Mouse (Mus musculus): ENCODE measurements around the gene Dock9. TPM values are rescaled to one million over a fixed set of nuclear protein-coding genes. Genes with fewer than 3 reads are reported as not detected.
"Not testable (repeated sequence)": the region's sequence is repeated elsewhere in the genome, so short reads cannot be mapped to it uniquely, and the experiment has no call there.

The Dock9 gene
- polyA plus RNA-seq, 1 experiment from 2014 or later = 8.5 TPM

- Histone ChIP-seq H3K4me1 (ENCODE audit: control insufficient read depth, insufficient read depth, low read length) (no peaks in the 10 kb centered on the region), H3K4me3 (ENCODE audit: low read depth, low read length) (no peak overlapping the region), H3K27me3 (replicated peaks; ENCODE audit: control insufficient read depth, insufficient read depth, low read length) (no peaks in the 10 kb centered on the region), H3K9ac (ENCODE audit: low read length) (no peak overlapping the region), H3K9me3 (replicated peaks; ENCODE audit: control insufficient read depth, low read length) (no peaks in the 10 kb centered on the region), H3K4me2 (ENCODE audit: low read length) (no peak overlapping the region), H3K36me3 (ENCODE audit: control insufficient read depth, insufficient read depth, low read length) (no peaks in the 10 kb centered on the region), H3K27ac (ENCODE audit: low read depth, low read length) (no peak overlapping the region)
- ATAC-seq = no peak
- DNase-seq (ENCODE audit: low spot score) = no peak
- 88% methylated on average over 9 of the region's 9 CpGs for WGBS
These were observed 77.7 kb downstream of the Dock9 start for GRCm38 (mm10) chr14:121719638-121720601.

GRCm38 (mm10) chr14:121714799-121715198, 82.8 kb downstream of the Dock9 start:
- WGBS = 84% methylated on average over 3 of the region's 3 CpGs

GRCm38 (mm10) chr14:121714268-121714667, 83.4 kb downstream of the Dock9 start:
- DNase-seq (ENCODE audit: low spot score) (no peak), ATAC-seq (no peak; the same call in 1 of the 2 replicates)
- no peak overlapping the region for H3K4me3 ChIP-seq (ENCODE audit: low read depth, low read length)
- peaks cover 9% of the 10 kb centered on the region for H3K4me1 ChIP-seq (ENCODE audit: control insufficient read depth, insufficient read depth, low read length)
- H3K27me3 ChIP-seq (replicated peaks; ENCODE audit: control insufficient read depth, insufficient read depth, low read length) = no peaks in the 10 kb centered on the region
- H3K27ac ChIP-seq (ENCODE audit: low read depth, low read length) = no peak overlapping the region
- H3K4me2 ChIP-seq (ENCODE audit: low read length) = no peak overlapping the region
- H3K9me3 ChIP-seq (replicated peaks; ENCODE audit: control insufficient read depth, low read length) = no peaks in the 10 kb centered on the region
- WGBS = 42% methylated on average over 2 of the region's 2 CpGs
- H3K36me3 ChIP-seq (ENCODE audit: control insufficient read depth, insufficient read depth, low read length) = no peaks in the 10 kb centered on the region
- no peak overlapping the region for H3K9ac ChIP-seq (ENCODE audit: low read length)

More at GRCm38 (mm10) chr14:121714799-121715198, 82.8 kb downstream of the Dock9 start:
- H3K4me3 ChIP-seq (ENCODE audit: low read depth, low read length); H3K36me3 ChIP-seq (ENCODE audit: control insufficient read depth, insufficient read depth, low read length); DNase-seq (ENCODE audit: low spot score); H3K9ac ChIP-seq (ENCODE audit: low read length); H3K27ac ChIP-seq (ENCODE audit: low read depth, low read length); H3K4me1 ChIP-seq (ENCODE audit: control insufficient read depth, insufficient read depth, low read length); H3K27me3 ChIP-seq (replicated peaks; ENCODE audit: control insufficient read depth, insufficient read depth, low read length); ATAC-seq; H3K4me2 ChIP-seq (ENCODE audit: low read length); H3K9me3 ChIP-seq (replicated peaks; ENCODE audit: control insufficient read depth, low read length): not testable (repeated sequence)

- Histone ChIP-seq H3K36me3 (ENCODE audit: control insufficient read depth, insufficient read depth, low read length) (no peaks in the 10 kb centered on the region), H3K9ac (ENCODE audit: low read length) (no peak overlapping the region), H3K4me2 (ENCODE audit: low read length) (no peak overlapping the region), H3K4me1 (ENCODE audit: control insufficient read depth, insufficient read depth, low read length) (peaks cover 9% of the 10 kb centered on the region), H3K9me3 (replicated peaks; ENCODE audit: control insufficient read depth, low read length) (no peaks in the 10 kb centered on the region), H3K27me3 (replicated peaks; ENCODE audit: control insufficient read depth, insufficient read depth, low read length) (no peaks in the 10 kb centered on the region), H3K27ac (ENCODE audit: low read depth, low read length) (no peak overlapping the region), H3K4me3 (ENCODE audit: low read depth, low read length) (no peak overlapping the region)
- DNase-seq (ENCODE audit: low spot score) = no peak
- WGBS = 22% methylated on average over 4 of the region's 4 CpGs
- ATAC-seq = peak; percentile 49
These were observed 83.8 kb downstream of the Dock9 start for GRCm38 (mm10) chr14:121713830-121714197.

- no peaks in the 10 kb centered on the region for H3K9me3 ChIP-seq (replicated peaks; ENCODE audit: control insufficient read depth, low read length)
- ATAC-seq (peak; percentile 89), DNase-seq (ENCODE audit: low spot score) (peak; percentile 70)
- H3K4me3 ChIP-seq (ENCODE audit: low read depth, low read length) = no peak overlapping the region
- no peak overlapping the region for H3K9ac ChIP-seq (ENCODE audit: low read length)
- no peak overlapping the region for H3K4me2 ChIP-seq (ENCODE audit: low read length)
- H3K36me3 ChIP-seq (ENCODE audit: control insufficient read depth, insufficient read depth, low read length) = no peaks in the 10 kb centered on the region
- WGBS = 5% methylated on average over 7 of the region's 7 CpGs
- H3K27ac ChIP-seq (ENCODE audit: low read depth, low read length) = no peak overlapping the region
- peaks cover 9% of the 10 kb centered on the region for H3K4me1 ChIP-seq (ENCODE audit: control insufficient read depth, insufficient read depth, low read length)
- H3K27me3 ChIP-seq (replicated peaks; ENCODE audit: control insufficient read depth, insufficient read depth, low read length) = no peaks in the 10 kb centered on the region
These were observed 84.3 kb downstream of the Dock9 start for GRCm38 (mm10) chr14:121713166-121713829.

- DNase-seq (ENCODE audit: low spot score) (no peak), ATAC-seq (no peak)
- H3K4me1 ChIP-seq (ENCODE audit: control insufficient read depth, insufficient read depth, low read length) = peaks cover 15% of the 10 kb centered on the region
- no peak overlapping the region for H3K9ac ChIP-seq (ENCODE audit: low read length)
- H3K36me3 ChIP-seq (ENCODE audit: control insufficient read depth, insufficient read depth, low read length) = no peaks in the 10 kb centered on the region
- H3K9me3 ChIP-seq (replicated peaks; ENCODE audit: control insufficient read depth, low read length) = no peaks in the 10 kb centered on the region
- WGBS = 75% methylated on average over 14 of the region's 14 CpGs
- H3K27me3 ChIP-seq (replicated peaks; ENCODE audit: control insufficient read depth, insufficient read depth, low read length) = no peaks in the 10 kb centered on the region
- no peak overlapping the region for H3K4me3 ChIP-seq (ENCODE audit: low read depth, low read length)
- H3K27ac ChIP-seq (ENCODE audit: low read depth, low read length) = no peak overlapping the region
- no peak overlapping the region for H3K4me2 ChIP-seq (ENCODE audit: low read length)
These were observed 86.4 kb downstream of the Dock9 start for GRCm38 (mm10) chr14:121711089-121711826.

- H3K27ac ChIP-seq (ENCODE audit: low read depth, low read length) = no peak overlapping the region
- no peak for ATAC-seq
- H3K4me2 ChIP-seq (ENCODE audit: low read length) = no peak overlapping the region
- no peaks in the 10 kb centered on the region for H3K9me3 ChIP-seq (replicated peaks; ENCODE audit: control insufficient read depth, low read length)
- peaks cover 15% of the 10 kb centered on the region for H3K4me1 ChIP-seq (ENCODE audit: control insufficient read depth, insufficient read depth, low read length)
- H3K36me3 ChIP-seq (ENCODE audit: control insufficient read depth, insufficient read depth, low read length) = no peaks in the 10 kb centered on the region
- no peak for DNase-seq (ENCODE audit: low spot score)
- no peak overlapping the region for H3K9ac ChIP-seq (ENCODE audit: low read length)
- H3K4me3 ChIP-seq (ENCODE audit: low read depth, low read length) = no peak overlapping the region
- H3K27me3 ChIP-seq (replicated peaks; ENCODE audit: control insufficient read depth, insufficient read depth, low read length) = no peaks in the 10 kb centered on the region
- WGBS = 68% methylated on average over 3 of the region's 3 CpGs
These were observed 87.5 kb downstream of the Dock9 start for GRCm38 (mm10) chr14:121710130-121710529.

GRCm38 (mm10) chr14:121708244-121708643, 89.4 kb downstream of the Dock9 start:
- Histone ChIP-seq H3K9ac (ENCODE audit: low read length) (no peak overlapping the region), H3K27me3 (replicated peaks; ENCODE audit: control insufficient read depth, insufficient read depth, low read length) (no peaks in the 10 kb centered on the region), H3K27ac (ENCODE audit: low read depth, low read length) (no peak overlapping the region), H3K9me3 (replicated peaks; ENCODE audit: control insufficient read depth, low read length) (no peaks in the 10 kb centered on the region), H3K4me2 (ENCODE audit: low read length) (no peak overlapping the region), H3K36me3 (ENCODE audit: control insufficient read depth, insufficient read depth, low read length) (no peaks in the 10 kb centered on the region), H3K4me1 (ENCODE audit: control insufficient read depth, insufficient read depth, low read length) (peaks cover 8% of the 10 kb centered on the region), H3K4me3 (ENCODE audit: low read depth, low read length) (no peak overlapping the region)
- DNase-seq (ENCODE audit: low spot score) (peak; percentile 51), ATAC-seq (no peak; the same call in 1 of the 2 replicates)
- 2% methylated on average over 2 of the region's 2 CpGs for WGBS

All from forebrain, embryonic 14.5 days (tissue).